Mouse (Mus musculus) B cell, adult 2 months (primary cell): ENCODE measurements around the gene Cd86.
A peak's percentile ranks its signal among the peaks of the same experiment; 100 is the strongest.

ENCODE experiments used
- DNase-seq, 2 experiments: peaks; one replicate each; pipeline ENCODE4 v3.0.0; 2022

The Cd86 gene

DNA sequence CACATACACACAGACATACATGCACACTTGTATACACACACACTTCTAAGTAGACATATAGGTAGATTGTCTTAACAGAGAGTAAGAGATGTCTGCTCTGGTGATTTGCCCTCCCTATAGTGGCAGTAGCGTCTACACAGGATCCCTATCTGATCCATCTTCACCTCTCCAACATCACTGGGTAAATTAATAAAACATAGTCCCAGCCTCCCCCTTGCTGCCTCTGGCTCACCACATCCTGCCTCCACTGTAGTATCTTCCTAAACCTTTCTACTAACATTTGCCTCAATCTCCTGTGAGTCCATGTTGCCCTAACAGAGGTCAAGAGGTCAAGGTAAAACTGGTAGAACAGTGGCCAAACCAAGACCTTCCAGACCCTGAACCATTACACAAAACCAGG, 10.7 kb downstream of the Cd86 start:
- DNase-seq: no peak

DNA sequence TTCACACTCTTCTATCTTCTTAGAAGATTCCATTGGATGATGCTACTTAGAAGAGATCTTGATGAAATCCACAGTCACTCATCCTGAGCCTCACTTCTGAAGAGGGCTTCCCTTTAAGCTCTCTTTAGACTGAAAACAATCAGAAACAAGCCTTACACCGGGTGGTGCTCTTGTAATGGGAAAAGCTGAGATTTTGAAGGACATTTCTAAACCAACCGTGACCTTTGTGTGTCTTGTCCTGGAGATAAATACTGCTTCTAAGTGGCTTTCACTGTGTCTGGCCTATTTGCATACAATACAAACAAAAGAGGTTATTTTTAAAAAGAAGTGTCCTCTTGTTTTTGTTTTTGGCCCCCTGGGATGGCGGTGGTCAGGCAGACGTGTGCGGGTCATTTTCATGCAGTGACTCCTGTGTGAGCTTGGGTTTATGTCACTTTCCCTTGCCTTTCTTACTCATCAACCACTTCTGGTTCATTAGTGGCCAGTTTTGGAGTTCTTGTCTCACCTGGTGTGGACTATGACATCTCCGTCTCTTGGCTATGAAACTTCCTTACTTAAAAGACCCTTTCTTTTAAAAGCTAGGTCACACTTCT, 14.6 kb downstream of the Cd86 start:
- DNase-seq: no peak

DNA sequence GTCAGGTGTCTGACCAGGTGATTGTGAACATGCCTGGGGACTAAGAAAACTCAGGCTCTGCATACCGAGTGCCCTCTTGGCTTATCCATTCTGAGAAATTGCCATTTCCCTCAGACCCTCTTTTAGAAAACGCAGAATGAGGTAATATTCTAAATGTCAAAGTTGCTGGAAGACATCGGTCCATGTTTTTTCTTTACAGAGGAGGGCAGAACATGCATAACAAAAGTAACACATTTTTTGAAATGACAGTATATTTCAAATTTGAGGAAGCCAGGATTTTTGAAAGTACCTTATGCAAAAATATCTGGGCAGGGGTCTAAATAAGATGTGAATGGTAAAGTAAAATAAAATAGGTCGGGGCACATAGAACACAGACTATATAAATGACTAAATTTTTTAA, 15.4 kb downstream of the Cd86 start:
- DNase-seq: no peak

DNA sequence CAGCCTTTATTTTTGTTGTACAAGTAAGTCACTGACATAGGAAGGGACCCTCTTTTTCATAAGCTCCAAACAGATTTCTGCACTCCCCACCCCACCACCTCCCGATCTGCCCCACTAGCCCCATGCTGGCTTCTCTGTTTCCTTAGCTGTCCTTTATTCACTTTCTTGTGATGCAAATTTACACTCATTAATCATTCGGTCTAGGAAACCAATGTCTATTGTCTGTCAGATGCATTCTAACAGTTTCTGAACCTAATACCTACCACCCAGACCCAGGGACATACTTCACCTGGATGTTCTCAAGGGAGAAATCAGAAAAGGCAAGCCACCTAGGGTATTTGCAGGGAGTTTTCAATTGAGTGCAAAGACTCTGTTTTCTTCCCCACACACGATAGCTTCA, 16.6 kb downstream of the Cd86 start:
- no peak for DNase-seq

DNA sequence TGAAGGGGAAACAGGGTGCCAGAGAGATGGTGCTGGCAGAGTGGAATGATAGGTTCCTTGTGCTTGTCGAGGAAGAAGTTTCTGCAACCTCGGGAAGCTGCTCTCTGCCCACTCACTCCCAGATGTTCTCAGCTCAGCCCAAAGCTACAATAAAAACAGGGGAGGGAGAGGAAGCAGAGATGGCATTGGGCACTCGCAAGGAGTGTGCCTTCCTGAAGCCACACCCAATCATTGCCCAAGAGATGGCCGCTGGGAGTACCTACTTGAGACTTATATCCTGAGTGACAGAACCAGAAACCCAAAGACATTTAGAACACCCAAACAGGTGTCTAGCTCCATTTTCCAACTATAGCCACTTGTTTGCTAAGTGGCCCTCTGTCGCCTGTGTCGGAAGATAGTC, 20.8 kb downstream of the Cd86 start:
- DNase-seq: no peak

DNA sequence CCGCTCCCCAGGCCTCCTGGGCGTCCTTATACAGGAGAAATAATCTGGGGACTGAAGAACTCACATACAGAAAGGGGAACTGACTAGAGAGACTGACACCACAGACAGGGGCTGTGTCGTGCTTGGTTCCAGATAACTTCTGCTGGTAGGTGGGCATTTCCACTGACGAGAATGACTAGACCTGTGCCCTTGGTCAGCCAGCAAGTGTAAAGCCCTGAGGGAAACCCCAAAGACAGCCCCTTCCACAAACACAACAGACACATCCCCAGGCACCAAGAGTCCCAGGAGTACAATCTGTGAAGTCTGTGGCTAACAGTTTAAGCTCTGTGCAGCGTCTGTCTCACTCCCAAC, 23.2 kb downstream of the Cd86 start:
- DNase-seq: peak in 1 of 2 experiments; percentile 37

DNA sequence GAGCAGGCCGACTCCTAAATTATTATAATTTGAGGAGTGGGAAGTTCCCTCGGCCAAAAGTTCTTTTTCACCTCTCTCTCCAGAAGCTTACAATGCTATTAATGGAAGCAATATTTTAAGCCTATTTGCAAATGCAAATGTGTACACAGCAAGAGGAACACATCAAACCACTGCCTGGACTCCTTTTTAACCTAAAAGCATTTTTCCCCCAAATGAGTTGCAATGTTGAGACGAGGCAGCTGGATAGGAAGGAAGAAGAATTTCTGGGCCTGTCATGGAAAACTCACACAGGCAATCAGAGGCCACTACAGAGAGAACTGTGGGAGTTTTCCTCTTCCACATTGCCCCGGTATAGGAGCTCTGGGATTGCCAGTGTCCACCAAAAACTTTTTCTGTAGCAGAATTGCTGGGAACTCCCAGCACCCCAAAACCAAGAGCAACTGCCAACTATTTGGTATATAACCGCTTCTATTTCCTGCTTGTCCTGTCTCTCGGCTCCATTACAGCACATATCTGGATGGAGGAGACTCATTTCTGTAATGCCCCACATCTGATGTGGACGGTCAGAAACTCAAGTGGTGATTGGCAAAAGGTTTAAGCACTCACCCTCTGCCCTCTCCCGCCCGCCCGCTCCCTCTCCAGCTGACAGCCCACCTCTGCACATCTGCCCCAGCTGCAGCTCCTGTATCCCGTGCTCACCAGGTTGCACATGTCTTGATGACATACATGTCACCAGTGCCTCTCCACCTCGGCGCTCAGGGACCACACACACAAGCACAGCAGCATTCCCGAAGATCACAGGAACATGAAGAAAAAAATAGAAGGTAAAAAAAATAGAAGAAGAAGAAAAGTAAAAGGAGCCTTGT, 23.8 kb downstream of the Cd86 start:
- DNase-seq: no peak

DNA sequence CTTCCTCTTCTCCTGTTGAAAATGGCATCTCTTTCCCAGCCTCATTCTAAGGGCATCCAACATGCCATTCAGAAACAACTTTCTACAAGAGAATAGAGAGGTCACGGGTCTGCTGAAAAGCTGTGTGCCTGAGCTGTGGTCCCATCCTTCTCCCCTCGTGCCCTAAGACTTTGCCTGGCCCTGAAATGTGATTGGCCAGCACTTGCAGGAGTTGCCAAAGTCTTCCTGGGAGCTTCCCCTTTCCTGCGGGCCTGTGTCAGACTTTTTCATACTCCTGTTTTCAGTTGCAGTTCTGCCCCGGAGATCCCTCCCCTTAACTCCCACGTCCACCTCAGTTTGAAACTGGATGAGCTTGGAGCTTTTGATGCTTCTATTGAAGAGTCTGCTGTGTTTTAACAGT, 24.9 kb downstream of the Cd86 start:
- no peak for DNase-seq

DNA sequence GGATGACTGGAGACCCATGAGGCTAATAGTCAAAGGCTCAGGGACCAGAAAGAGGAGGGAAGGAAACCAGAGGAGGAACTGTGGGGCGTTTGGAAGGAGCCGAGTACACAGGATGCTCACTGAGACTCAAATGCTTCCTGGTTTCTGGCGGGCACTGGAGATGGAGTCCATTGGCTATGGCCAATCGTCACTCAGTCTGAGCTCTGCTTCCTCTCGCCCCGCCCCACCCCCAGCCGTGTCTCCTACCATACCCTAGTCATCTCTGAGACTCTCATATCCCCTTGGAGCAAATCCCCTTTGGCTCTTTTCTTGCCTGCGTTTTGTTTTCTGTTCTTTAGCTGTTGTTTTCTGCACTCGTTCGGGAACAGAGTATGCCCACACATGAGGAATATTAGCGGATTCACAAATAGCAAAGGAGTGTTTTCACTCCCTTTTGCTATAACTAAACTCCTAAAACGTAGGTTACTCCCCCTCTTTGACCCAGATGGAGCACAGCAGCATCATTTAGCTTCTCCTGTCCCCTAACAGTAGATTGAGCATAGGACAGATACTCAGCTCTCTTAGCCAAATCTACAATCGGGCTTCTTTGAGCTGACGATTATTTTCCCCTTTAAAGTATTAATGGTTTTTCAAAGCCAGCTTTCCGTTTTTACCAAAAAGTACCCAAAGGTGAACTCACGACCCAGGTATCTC, 25.9 kb downstream of the Cd86 start:
- DNase-seq: no peak

DNA sequence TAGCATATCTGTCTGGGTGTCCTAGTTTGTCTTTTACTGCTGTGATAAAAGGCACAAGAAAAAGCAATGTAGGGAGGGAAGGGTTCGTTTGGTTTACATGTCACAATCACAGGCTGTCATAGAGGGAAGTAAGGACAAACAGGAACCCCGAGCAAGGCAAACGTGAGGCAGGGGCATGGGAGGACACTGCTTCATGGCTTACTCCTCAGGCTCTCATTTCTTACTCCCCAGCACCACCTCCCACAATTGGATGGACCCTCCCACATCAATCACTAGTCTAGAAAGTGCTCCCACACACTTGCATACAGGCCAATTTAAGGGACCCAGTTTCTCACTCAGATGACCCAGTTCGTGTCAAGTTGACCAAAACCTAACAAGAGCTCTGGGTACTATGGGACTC, 29.1 kb downstream of the Cd86 start:
- DNase-seq: no peak

DNA sequence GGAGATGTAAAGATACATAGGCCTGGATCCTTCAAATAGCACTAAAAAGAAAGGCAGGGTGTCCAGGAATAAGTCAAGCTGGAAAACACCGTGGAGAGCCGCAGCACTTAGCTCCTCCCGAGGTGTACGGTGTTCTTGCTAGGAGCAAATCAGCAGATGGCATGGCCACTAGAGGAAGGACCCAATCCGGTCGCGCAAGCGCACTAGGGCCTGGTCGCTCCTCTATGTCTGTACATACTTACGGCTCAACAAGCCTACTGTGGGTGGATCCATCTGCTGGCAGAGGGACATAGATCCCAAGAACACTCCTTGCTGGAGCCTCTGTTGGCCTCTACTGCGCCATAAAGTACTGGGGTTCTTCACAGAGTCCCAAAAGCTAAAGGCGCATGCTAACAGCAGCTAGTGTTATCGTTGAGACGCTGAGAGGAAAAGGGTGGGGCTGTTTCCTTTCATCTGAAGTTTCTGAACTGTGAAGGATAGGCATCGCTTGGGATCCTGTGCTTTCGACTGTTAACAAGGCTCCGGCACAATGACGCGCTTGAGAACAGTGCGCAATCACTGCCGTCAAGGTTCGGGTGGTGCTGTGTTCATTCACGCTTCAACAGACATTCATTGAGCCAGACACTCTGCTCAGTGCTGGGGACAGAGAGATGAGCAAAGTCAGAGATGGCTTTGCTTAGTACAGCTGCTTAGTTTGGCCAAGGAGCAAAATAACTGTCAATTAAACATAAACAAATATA, 30.7 kb downstream of the Cd86 start:
- DNase-seq: peak; percentile 64 to 73

DNA sequence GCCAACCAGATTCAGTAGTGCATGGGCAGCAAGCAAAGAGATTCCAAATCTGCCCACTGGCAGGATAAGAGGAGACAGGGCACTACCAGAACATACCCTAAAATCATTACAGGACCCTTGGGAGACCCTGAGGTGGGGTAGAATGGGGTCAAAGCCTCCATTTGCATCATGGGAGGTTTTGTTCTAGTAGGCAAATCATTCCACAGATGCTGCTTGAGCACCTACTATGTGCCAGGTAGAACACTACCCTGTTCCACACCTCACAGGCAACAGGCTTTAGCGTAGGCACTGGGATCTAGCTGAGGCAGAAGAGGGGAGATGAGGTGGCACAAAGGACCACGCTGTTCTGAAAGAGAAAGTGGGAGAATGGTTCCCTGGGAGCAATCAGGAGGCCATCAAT, 31.5 kb downstream of the Cd86 start:
- no peak for DNase-seq

DNA sequence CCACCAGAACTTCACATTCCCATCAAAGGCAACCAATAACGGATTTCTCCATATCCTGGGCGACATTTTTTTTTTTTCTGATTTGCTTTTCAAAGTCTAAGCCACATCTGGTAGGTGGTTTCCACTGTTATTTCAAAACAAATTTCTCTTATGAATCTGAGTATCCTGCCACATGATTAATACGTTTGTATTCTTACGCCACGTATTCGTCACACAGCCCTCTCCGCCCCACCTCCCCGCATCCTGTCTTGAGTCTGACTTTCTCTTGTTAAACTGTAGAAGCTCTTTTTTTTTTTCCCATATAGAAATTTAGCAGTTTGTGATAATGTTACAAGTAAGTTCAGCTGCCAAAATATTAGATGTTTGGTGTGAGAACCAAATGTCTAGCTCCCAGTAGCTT, 33.7 kb downstream of the Cd86 start:
- DNase-seq: no peak

DNA sequence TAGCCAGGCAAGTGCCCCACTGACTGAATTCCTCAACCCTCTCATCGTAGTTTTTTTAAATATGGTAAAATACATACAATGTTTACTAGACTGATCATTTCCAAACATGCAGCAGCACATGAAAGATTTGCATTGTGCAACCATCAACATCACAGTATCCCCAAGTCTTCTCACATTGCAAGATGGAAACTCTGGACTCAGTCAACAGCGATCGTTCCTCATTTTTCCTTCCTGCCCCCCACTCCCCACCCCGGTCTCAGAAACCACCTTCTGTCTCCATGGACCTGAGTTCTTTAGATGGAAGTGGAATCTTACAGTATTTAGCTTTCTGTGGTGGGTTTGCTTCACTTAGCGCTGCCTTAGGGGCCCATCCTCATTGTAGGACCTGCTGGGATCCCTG, 34.3 kb downstream of the Cd86 start:
- no peak for DNase-seq

DNA sequence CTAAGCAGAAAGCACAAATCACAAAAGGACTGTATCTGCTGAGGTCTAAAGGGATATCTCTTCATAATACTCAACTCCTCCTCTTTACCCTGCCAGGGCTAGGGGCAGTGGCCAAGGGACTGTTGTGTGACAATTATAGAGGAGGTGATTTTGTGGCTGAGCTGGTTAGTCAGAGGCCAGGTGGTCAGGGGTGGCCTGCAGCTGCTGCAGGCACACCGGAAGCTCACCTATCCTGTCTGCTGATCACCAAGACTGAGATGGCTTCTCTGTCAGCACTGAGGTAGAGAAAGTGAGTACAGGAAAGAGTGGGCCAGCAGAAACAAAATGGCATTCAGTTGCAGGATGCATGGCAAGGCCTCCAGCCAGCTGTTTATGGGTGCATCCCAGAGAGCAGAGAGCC, 38.1 kb downstream of the Cd86 start:
- no peak for DNase-seq

DNA sequence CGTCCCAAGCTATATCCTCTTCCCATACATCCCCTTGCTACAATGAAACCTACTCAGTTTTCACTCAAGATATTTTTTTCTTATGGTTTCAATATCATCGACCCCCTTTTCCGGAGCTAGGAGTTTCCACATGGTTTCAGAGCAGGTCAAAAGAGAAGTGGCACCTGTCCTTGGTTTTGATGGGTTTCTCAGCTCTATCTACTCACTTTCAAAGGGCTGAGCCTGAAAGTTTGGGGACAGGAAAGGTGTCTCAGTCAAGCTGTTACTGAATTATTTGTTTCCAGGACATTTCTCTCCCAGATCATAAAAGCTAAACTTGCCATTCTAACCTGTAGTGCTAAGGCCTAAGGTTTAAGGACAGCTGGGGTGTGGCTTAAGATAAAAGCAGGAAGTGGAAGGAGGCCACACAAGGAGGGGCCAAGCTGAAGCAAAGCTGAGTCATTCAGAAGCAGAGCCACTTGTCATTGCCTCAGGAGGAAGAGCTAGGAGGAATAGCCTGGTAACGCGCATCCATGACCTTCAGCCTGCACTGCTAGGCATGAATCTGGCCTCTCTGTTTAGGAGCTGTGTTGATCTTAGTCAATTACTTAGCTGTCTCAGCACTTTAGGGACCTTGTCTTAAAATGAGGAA, 39.2 kb downstream of the Cd86 start:
- peak; percentile 37 to 41 for DNase-seq

DNA sequence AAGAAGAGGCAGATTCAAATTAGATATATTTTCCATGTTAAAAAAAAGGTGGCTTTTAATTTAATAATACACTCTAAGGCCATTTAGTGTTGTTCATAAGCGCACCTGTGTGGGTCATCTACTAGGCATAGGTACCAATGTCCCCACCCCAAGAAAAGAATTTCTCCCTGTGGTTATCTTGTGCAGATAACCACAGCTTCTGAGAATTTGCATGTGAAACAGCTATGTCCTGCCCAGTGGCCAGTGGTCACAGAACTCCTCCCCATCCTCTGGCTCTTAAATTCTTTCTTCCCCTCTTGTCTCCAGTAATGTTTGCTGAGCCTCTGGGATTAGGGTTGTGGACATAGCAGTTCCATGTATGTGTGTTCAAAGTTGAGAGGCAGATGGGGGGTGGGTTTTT, 40.0 kb downstream of the Cd86 start:
- DNase-seq: no peak

DNA sequence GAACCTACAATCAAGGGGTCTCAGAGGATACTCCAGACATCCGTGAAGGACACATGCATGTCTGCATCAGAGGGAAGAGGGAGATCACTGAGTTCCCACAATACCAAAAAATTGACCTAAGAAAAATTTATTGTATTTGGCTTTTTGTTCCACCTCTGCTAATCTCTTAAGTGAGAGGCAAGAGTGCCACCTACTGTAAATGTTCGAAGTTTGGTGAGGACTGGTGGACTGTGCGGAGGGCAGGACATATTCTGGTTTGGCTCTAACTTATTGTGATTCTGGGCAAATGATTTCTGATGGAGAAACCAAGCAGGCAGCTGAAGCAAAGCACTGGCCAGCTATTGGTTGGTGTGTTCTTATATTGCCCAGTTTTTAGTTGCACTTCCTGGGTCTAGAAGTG, 43.6 kb downstream of the Cd86 start:
- DNase-seq: no peak

DNA sequence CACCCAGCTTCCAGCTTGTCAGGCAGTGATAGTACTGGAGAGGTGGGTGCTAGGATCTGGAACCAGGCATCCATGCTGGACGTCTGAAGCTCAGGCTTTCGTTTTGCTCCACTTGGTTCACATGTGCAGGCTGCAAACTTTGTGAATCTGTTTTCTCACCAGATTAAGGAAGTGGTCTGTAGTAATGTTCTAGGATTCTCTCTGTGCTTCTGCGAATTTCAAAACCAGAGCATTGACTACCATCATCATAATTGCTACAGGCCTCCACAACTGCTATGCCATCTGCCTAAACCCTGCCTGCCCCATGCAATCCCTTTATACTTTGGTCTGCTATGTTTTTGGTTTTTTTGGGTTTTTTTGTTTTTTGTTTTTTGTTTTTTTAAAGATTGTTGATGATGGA, 44.8 kb downstream of the Cd86 start:
- DNase-seq: no peak

DNA sequence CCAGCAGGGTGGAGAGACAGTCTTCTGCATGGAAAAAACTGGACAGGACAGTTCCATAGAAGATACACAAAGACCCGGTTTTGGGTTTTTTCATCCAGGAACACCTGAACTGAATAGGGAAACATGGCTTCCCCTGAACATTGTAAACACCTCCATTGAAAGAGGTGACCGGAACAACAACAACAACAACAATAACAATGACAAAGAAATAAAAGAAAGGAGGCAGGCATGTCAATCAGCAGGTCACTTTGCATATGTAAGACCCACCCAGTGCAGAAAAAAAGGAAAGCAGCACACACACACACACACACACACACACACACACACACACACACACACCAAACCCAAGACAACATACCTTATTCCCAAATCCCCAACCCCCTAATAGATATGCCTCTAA, 52.2 kb downstream of the Cd86 start:
- DNase-seq: no peak

DNA sequence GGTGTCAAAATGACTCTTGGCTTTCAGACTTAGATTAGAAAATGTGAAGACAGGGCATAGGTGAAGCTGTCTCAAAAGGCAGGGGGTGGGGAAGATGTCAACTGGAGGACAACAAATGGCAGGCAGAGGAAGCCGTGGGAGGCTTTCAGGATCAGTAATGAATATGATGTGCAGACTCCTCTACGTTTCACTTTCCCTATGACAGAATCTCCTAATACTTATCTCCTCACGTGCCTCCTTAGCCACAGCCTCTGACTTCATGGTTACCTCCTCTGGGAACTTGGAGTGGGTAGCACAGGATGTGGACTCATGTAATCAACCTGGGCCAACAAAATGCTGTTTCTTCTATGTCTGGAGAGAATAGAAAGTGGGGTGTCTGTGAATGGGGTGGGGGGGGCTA, 63.2 kb downstream of the Cd86 start:
- DNase-seq: no peak

DNA sequence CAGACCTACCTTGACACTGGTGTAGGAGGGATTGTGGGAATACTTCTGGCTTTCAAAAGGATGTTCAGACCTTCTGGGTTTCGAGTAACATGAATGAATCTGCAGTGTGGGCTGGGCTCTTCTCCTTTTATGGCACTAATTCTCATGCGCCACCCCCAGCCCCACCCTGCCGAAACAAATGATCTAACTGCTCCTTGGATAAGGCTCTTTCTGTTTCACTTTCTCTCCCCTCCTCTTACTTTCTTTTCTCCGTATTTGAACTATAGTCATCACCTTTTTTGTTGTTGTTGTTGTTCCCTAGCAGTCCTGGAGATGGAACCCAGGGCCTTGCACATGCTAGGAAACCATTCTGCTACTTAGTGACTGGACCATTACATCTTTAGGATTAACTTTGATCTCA, 67.6 kb downstream of the Cd86 start:
- peak; percentile 51 to 53 for DNase-seq
